Mouse (Mus musculus): ENCODE measurements around the gene Hnrnph3.
"Not testable (repeated sequence)": the region's sequence is repeated elsewhere in the genome, so short reads cannot be mapped to it uniquely, and the experiment has no call there.

Gene Hnrnph3

DNA sequence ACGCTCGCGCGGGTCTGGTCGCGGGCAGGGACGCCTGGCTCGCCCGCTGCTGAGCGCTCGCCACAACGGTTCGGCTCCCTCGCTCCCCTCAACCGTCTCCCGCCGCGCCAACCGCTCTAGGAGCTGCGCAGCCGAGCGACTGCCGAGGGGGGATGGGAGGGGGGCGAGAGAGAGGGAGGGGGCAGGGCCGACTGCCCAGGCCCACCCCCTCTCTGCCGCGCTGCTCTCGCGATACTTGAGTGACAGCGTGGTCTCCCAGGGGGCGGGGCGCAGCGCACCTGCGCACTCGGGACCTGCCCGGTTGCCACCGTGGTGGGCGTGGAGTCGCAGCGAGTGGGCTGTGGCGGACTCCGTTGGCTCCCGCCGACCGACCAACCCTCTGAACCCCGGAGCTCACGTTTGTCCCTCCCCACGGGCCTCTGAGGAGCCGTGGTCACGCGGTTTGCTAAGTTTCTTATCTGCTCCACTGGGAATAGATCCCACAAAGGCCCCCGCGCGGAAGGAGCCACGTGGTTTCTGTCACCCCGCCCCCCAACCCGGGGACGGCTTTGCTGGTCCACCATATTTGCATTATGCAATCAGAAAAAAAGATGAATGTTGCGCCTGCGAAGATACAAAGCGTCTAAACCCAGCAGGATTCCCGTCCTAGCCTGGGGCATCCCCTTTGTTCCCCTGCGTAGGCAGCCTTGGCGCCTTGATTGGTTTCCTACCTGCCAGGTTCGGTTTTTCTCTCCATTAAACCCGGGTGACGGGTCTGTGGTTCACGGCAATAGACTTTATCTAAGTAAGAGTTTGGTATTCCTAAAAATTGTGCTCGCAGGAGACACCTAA lies at the start of gene Hnrnph3, which contains the start of gene Pbld2:
Gene Hnrnph3, minus strand, starts transcription at position 469 of the 831 bp plus-strand sequence.
Gene Pbld2, plus strand, starts transcription at position 567 of the 831 bp plus-strand sequence.
- peak; percentile 99 for DNase-seq

DNA sequence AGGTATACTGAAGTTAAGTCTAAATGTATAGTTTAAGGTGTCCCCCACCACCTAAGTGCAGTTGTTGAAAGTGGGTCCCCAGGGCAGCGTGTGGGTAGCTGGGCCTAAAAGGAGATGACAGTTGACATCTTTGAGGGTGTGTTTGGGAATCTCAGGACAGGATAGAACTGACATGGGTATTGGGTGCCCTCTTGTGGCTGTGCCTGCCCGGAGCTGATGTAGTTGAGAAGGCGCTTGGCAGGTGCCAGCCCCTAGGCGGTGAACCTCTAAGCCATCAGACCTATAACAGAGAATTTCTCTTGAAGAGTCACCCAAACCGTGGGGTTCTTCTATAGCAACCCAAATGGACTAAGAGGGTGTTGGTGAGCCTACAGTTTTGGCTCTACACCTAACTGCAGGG lies 42.0 kb upstream of the Hnrnph3 start:
- DNase-seq = peak; percentile 86

DNA sequence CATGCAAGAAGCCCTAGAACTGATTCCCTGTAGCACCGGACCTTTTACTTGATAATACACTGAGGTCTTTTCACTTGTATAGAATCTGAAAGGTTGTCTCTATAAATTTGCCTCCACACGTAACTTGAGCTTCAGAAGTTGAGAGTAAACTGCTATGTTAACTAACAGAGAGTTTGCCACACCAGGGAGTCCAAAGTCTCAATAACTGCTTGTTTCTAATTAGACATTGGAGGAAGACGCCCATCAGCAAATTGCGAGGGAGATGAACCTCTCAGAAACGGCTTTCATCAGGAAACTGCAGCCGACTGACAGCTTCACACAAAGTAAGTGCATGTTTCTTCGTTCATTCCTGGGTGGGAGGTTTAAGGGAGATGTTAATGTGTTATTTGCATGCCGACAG lies 41.5 kb upstream of the Hnrnph3 start:
- DNase-seq = no peak

DNA sequence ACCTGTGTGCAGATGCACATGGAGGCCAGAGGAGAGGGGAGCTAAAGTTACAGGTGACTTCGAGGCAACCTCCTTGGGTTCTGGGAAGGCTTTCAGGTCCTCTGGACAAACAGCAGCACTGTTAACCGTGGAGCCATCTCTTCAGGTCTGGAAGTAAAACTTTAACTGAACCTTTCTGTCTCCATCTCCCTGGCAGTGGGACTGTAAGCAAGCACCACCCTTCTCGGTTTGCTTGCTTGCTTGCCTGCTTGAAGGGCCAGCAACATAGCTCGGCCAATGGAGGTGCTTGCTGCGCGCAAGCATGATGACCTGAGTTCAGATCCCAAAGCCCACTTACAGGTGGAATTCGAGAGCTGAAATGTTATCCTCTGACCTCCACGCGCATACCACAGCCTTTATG lies 40.5 kb upstream of the Hnrnph3 start:
- no peak for DNase-seq

DNA sequence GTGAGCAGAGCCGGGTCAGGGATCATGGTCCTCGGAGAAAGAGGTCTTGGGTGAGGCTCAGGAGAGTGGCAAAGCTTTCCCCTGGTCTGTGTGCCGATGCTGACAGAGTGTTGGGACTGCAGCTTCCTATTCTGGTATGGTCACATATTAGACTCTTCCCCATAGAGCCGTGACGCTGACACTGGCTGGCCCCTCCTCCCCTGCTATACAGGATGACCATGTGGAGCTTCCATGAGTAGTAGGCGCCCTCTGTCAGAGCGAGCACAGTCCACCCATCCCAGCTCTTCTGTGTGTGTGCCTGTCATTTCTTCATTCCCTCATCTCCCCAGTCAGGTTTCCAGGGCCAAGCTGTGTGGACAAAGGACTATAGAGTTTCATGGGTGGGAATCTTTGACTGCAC lies 39.3 kb upstream of the Hnrnph3 start:
- DNase-seq = no peak

DNA sequence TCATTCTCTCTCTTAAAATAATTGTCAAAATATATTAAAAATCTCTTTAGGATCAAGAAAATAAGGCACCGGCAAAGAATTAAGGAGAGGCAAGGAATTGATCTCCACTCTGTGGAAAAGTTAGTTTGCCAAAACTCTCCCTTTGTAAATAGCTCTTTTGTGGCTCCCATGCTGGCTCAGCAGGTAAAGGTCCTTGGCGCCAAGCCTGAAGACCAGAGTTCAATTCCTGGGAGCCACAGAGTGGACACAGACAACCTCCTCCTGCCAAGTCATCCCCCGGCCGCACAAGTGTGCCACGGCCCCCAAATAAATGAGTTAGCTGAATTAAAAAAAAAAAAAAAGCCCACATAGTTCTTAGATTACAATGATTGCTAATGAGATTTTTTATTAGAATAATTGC lies 38.7 kb upstream of the Hnrnph3 start:
- DNase-seq = no peak

DNA sequence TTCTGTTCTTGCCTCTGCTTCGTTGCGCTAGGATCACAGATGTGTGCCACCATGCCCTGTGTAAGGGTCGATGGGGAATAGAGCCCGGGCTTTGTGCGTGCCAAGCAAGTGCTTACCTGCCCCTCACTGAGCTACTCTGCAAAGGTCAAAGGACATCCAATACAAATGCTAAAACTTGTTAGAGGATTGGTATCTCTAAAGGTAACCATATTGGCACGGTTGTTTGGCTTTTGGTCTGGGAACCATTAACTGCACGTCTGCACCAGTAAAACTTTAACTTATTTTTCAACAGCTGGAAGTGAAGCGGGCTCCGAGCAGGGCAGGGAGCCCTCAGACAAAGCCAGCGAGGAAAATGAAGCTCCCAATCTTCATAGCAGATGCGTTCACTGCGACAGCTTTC lies 37.2 kb upstream of the Hnrnph3 start:
- DNase-seq = no peak

DNA sequence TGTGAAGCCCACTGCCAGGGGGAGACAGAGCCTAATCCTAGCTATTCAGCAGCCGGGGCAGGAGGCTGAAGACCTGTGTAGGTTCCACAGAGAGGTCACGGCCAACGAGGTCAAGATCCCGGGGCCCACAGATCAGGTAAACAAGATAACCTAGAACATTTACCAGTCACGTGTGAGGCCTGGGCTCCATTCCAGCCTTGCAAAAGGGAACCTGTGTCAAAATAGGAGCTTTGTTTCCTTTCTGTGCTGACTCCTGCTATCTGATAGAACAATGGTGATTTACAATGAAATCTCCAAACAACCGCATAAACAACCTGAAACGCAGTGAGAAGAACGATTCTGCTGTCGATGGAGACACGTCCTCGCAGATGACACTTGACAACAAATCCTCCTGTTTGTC lies 36.4 kb upstream of the Hnrnph3 start:
- DNase-seq = no peak

DNA sequence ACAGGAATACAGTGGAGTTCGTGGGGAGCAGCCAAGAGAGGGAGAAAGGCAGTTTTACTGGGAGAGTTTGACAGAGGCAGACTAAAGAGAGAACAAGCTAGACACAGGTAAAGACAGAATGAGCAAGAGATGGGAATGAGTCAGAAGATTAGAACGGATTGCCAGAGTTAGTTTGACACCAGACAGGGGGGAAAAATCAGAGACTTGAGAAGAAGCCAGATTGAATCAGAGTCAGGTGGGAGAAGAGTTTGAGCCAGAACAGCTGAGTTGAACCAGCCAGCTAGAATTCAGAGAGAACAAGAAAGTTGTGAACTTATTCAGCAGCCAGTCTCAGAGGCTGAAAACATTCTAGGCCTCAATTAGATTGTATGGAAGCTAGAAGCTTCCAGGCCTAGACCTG lies 35.8 kb upstream of the Hnrnph3 start, which contains the start of gene Pbld1:
Gene Pbld1, plus strand, starts transcription at position 301 of the 400 bp plus-strand sequence.
- DNase-seq = no peak

DNA sequence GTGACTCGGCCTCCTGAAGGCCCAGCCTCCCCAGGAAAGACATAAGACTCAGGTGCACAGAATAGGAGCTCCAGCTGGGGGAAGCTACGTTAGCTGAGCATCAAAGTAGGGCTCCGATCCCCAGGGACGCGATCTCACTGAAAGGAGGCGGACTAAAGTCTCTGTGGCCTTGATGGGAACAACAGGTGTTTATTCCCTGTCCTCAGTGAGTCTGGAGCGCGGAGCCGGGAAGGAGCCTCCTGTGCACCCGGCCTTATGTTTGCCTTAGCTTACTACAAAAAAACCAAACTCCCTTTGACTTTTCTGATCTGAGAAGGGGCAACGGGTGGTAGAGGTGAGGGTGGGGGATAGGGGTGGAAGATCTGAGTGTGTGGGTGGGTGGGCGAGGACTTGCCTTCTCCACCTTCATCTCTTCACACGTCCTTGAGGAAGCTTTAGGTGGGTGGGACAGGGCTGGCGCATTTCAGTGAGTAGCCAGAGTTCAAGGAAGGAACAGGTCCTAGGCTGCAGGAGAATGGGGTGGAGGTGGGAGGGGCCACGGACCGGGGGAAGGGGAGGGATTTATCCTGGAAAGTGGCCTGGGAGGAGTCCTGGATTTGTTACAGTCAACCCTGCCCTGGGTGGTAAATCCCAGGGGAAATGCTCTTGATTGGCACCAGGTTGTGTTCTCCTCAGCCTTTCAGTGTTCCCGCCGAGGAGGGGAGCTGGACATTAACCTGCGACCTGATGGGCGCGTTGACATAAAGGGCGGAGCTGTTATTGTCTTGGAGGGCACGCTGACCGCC lies 33.1 kb upstream of the Hnrnph3 start:
- no peak for DNase-seq

DNA sequence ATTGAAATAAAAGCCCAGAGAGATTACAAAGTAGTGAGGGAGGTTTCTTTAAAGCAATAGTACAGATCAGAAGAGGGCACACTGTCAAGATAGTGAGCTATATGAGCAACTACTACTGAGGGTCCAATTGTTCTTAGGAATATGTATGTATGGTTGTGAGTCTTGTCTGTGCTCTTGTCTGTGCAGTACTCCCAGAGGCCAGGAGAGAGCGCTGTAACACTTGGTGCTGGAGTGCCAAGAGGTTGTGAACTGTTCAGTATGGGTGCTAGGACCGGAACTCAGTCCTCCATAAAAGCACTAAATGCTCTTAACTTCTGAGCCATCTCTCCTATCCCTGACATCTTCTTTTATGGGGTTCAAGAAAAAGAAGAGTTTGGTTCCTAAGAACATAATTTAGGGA lies 30.6 kb upstream of the Hnrnph3 start:
- no peak for DNase-seq

DNA sequence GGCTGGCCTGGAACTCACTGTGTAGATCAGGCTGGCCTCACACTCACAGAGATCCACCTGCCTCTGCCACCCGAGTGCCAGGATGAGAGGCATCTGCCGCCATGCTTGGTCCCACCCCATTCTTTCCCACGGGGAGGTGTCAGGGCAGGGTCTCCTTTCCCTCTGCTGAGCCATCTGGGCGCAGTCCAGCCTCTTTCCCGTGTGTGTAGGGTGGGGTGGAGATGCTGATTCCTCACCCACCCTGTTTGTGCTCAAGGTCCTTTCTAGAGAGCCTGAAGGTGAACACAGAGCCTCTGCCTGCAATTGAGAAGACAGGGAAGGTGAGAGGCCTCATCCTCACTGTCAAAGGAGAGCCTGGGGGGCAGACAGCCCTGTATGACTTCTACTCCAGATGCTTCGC lies 30.1 kb upstream of the Hnrnph3 start:
- DNase-seq = not testable (repeated sequence)

DNA sequence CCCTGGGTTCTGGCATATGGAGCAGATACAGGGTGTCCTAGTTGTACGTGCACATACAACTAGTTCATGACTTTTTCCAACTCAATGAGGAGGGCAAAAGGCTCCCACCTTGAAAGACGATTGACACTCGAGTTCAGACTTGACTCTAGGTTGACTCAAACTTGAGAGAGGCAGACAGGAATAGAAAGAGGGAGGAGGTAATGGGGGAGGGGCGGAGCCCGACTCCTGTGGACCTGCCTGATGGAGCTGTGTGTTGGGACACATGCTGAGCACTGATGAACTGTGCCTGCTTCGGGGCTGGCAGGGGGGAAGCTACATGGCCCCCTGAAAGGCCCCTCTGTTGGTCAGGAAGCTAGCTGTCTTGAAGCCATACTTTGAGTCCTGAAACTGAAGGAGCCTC lies 29.0 kb upstream of the Hnrnph3 start:
- no peak for DNase-seq

DNA sequence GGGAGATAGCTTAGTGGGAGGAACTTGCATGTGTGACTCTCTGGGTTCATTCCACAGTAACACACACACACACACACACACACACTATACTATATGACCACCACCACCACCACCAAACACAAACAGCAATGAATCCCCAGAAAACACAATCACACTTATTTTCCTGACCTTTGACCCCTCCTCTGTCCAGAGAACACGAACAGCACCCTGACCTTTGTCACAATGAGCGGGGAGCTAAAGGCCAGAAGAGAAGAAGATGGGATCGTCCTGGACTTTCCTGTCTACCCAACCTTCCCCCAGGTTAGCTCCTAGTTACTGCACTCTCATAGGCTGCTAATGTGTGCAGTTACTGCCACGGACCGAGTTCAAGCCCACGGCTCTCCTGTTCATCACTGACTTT lies 28.0 kb upstream of the Hnrnph3 start:
- no peak for DNase-seq

DNA sequence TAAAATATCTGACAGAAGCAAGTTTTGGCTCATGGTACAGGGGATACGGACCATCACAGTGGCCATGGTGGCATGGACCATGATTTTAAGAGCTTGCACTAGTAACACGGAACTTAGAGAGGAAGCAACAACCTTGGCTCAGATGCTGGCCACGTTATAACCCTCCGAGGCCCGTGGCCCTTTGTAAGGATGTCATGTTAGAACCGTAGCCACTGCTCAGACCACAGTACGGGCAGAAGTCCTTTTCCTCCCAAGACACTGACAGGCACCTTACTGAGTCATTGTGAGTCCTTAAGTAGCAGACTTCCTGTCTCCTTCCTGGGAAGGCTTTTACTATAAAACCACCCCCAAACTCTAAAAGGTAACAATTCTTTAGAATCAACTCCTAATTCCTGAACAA lies 27.2 kb upstream of the Hnrnph3 start:
- no peak for DNase-seq

DNA sequence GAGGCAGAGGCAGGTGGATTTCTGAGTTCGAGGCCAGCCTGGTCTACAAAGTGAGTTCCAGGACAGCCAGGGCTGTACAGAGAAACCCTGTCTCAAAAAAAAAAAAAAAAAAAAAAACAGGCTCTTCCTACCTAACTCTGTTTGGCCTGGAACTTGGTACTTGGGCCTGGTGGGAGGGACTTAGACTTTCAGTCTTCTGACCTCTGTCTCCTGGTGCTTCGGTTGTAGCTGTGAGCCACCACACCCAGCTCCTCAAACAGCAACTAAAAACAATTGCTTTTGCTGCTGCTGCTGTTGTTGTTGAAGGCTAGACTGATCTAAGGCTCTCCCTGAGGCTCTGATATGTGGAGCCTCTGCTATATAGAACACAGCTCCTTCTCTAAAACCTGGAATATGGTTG lies 25.1 kb upstream of the Hnrnph3 start:
- DNase-seq = no peak

DNA sequence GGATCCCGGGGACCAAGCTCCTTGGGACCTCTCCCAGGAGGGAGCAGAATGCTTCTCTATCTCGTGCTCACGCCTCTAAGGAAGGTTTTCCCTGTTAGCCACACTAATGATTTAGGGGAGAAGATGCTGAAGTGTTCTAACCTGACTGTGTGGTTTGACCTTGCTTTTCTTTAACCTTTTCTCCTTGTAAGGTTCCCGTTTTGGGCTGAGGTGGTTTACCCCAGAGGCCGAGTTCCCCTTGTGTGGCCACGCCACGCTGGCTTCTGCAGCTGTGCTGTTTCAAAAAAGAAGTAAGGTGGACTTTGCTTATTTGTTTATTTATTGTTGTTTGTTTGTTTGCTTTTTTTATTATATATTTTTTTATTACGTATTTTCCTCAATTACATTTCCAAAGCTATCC lies 23.7 kb upstream of the Hnrnph3 start:
- no peak for DNase-seq

DNA sequence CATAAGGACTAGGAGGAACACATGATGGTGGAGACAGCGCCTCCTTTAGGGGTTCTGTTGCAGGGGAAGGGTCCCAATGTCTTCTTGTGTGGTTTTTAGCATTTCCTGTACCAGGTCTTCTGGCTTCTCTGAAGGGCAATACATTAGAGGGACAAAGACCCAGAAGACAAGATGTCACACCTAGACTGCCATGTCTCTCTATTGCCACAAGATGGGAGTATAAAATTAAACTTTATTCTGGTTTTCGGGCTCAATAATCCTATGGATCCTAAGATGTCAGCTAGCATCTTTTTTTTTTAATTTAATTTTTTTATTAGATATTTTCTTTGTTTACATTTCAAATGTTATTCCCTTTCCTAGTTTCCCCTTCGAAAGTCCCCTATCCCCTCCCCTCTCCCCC lies 19.1 kb upstream of the Hnrnph3 start:
- DNase-seq = no peak

DNA sequence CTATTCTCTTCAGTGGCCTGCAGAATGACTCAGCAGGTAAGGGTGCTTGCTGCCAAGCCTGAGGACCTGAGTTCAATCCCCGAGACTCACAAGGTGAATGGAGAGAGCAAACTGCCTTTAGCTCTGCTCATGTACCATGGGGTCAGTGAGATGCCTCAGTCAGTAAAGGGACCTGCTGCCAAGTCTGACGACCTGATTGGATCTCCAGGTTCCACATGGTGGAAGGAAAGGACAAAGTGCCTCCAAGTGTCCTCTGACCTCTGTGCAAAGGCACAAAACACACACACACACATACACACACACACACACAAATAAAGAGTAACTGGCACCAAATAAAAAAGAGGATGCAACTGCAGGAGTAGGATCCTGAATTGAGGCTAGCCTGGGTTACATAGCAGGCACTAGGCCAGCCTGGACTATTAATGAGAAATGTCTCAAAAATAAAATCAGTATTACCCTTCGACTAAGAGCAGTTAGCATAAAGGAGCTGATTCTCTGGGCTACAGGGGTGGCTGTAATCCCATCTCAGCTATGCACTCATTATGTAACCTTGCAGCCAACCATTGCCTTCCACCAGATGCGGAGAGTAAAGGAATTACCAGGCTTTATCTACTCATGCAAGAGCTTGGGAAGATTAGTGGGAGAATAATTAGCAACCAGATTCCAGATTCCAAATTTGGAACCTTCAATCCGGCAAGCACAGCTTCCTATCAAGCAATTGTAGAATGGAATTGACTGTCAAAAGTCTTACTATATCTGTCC lies 16.0 kb upstream of the Hnrnph3 start:
- DNase-seq = peak; percentile 39

DNA sequence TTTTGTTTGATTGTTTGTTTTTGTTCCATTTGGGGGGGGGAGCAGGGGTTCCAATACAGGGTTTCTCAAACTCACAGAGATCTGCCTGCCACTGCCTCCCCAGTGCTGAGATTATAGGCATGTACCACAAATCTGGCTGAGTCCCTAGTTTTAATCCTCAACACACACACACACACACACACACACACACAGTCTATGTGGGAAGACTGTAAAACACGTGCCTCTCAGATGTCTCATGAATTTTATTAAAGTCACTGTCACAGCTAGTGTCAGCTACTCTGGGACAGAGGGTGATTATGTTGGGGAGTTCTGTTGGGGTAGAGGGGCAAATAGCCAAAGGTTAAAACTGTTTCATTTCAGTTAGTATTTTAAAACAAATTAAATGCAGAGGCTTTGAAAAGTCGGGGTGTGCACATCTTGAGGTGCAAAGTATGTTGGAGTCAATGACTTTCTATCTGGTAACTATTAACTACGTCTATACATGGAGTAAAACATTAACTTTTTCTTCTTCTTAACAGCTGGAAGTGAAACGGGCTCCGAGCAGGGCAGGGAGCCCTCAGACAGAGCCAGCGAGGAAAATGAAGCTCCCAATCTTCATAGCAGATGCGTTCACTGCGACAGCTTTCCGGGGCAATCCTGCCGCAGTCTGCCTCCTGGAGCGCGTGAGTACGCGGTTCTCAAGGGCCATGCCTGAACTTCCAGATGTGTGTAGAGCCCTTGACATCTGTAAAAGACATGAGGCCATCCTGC lies 14.7 kb upstream of the Hnrnph3 start:
- no peak for DNase-seq

DNA sequence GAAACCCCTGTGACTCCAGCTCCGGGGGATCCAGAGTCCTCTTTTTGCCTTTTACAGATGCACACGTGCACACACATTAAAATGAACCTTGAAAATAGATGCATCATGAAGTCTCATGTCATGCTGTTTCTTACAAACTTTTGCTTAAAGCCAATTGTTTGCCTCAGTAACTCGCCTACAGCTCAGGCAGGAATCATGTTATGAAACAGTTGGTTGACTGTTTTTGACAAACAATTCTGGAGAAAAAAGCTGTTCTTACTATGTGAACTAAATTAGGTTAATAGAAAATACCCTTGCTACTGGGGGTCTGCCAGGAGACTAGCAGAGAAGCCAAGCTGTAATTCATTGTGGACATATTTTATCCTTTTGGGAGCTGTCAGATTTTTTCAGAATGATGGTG lies 8.9 kb upstream of the Hnrnph3 start:
- no peak for DNase-seq

DNA sequence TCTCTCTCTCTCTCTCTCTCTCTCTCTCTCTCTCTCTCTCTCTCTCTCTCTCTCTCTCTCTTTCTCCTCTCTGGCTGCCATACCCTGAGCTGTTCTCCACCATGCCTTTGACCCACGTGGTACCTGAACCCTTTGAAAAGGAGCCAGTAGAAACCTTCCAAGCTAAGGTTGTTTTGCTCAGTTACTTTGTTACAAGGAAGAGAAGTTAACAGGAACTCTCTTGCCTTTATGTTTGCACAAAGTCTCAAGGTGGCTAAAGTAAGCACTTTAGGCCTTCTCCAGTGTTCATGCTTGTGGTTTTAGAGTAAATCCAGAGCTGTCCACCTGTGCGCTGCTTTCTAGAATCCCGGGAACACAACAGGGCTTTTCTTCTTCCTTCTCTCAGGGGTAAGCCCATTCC lies 8.2 kb upstream of the Hnrnph3 start:
- DNase-seq = no peak

DNA sequence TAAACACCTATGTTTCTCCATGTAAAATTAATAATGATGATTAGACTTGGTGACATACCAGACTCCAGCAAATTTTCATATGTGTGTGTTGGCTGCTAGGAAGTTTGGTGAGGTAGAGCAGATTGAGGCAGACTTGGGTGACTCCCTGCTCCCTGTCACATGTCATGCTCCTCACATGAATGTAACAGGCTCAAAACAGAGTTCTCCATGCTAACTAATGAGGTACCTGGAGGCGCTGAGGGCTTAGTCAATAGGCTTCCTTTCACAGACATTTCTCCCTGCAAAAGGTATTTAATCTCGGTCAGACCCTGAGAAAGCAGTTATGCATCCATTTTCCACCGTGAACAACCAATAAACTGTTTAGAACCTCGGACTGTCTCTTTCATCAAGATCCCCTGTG lies 4.4 kb upstream of the Hnrnph3 start:
- no peak for DNase-seq

All from retina, postnatal 1 day (tissue).